Mouse (Mus musculus) bone marrow macrophage, adult 2 months (primary cell): ENCODE data around the gene Uso1. TPM values are rescaled to one million over a fixed set of nuclear protein-coding genes. Genes with fewer than 3 reads are reported as not detected.
"Not testable (repeated sequence)": the region's sequence is repeated elsewhere in the genome, so short reads cannot be mapped to it uniquely, and the experiment has no call there.

Experiments
- H3K27ac ChIP-seq: 2 replicates; pipeline ENCODE4 v1.5.1; 2012; ENCODE audit warnings: low read depth, low read length; ENCODE audit not compliant: insufficient read depth
- H3K4me1 ChIP-seq: 2 replicates; pipeline ENCODE4 v1.6.1; 2012; ENCODE audit warnings: low read length; ENCODE audit not compliant: control insufficient read depth, insufficient read depth
- H3K4me3 ChIP-seq: 2 replicates; pipeline ENCODE4 v1.5.1; 2012; ENCODE audit warnings: mild to moderate bottlenecking, low read length, moderate library complexity; ENCODE audit not compliant: insufficient read depth
- CTCF ChIP-seq: IDR thresholded peaks from 2 replicates; pipeline ENCODE4 v1.5.1; 2012; ENCODE audit warnings: low read depth, mild to moderate bottlenecking, low read length, moderate library complexity
- POLR2A ChIP-seq: IDR thresholded peaks from 2 replicates; pipeline ENCODE4 v1.6.1; 2012; ENCODE audit warnings: mild to moderate bottlenecking, low read depth, low read length, borderline replicate concordance
- polyA plus RNA-seq: library from polyadenylated mRNA; stranded (reverse); fragments of >200 nt; gene quantifications from 2 replicates; pipeline ENCODE4 v1.2.4, GENCODE M21; 2012; ENCODE audit not compliant: missing spikeins, insufficient read depth, insufficient read length

Uso1 gene
- polyA plus RNA-seq, 1 experiment: 44.4 TPM

DNA sequence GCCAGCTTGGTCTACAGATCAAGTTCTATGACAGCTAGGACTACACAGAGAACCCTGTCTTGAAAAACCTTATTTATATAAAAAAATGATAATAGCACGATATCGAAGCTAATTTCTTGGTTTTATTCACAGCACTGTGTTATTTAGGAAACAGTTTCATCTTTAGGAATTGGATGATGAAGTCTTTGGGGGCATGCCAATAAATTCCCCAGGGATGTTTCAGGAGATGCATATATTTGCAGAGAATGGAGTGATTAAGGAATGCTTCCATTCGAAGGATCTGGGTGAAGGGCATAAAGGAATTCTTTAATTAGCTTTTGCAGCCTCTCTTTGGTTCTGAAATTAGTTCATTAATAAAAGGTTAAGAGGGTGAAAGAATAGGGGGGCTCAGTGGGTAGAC, 12.3 kb upstream of the Uso1 start:
- TF ChIP-seq POLR2A: no peak
- no peak for TF ChIP-seq CTCF
- Histone ChIP-seq H3K4me1 (peaks cover 22% of the 10 kb centered on the region), H3K4me3 (no peak overlapping the region), H3K27ac (no peak overlapping the region)

GRCm38 (mm10) chr5:92127141-92127625, 10.6 kb upstream of the Uso1 start:
- Histone ChIP-seq H3K4me3 (peak overlapping the region; percentile 59), H3K27ac (peak overlapping the region; percentile 90)

GRCm38 (mm10) chr5:92127751-92128150, 10.0 kb upstream of the Uso1 start:
- peak overlapping the region; percentile 90 for H3K27ac ChIP-seq

More at GRCm38 (mm10) chr5:92127141-92127625, 10.6 kb upstream of the Uso1 start:
- H3K4me1 ChIP-seq: peaks cover 22% of the 10 kb centered on the region
- TF ChIP-seq POLR2A: no peak
- TF ChIP-seq CTCF: no peak

GRCm38 (mm10) chr5:92128570-92128969, 9.2 kb upstream of the Uso1 start:
- Histone ChIP-seq H3K27ac (peak overlapping the region; percentile 90), H3K4me3 (peak overlapping the region; percentile 59; the same call in 1 of the 2 replicates), H3K4me1 (peaks cover 22% of the 10 kb centered on the region)
- TF ChIP-seq CTCF (no peak), POLR2A (no peak)

More at GRCm38 (mm10) chr5:92127751-92128150, 10.0 kb upstream of the Uso1 start:
- Histone ChIP-seq H3K4me1 (peaks cover 22% of the 10 kb centered on the region), H3K4me3 (peak overlapping the region; percentile 59)
- TF ChIP-seq CTCF (no peak), POLR2A (no peak)

DNA sequence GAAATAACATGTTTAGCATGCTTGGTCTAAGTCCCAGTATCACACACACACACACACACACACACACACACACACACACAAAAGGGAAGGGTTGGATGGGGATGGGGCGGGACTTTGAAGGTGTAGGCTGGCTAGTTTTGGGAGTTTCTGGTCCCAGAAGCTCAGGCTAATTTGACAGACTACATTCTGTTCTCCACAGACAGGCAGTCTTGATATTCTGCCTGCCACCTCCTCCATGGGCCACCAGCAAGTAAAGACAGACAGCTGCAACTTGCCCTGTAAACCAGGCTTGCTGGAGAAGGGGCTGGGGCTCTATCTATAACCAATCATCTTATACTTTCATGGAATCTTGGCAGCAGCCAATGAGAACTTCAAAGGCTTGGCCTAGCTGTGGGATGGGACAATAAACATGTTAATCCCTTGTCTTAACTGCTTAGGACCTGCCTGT, 8.4 kb upstream of the Uso1 start:
- H3K27ac ChIP-seq: peak overlapping the region; percentile 12; the same call in 1 of the 2 replicates
- peaks cover 22% of the 10 kb centered on the region for H3K4me1 ChIP-seq
- TF ChIP-seq CTCF: no peak
- TF ChIP-seq POLR2A: no peak
- no peak overlapping the region for H3K4me3 ChIP-seq

GRCm38 (mm10) chr5:92130040-92130682, 7.6 kb upstream of the Uso1 start:
- peaks cover 22% of the 10 kb centered on the region for H3K4me1 ChIP-seq
- H3K4me3 ChIP-seq: no peak overlapping the region
- no peak overlapping the region for H3K27ac ChIP-seq
- TF ChIP-seq POLR2A: no peak
- TF ChIP-seq CTCF: no peak

- Histone ChIP-seq H3K4me1 (peaks cover 24% of the 10 kb centered on the region), H3K4me3 (no peak overlapping the region), H3K27ac (no peak overlapping the region)
- no peak for TF ChIP-seq POLR2A
- TF ChIP-seq CTCF: no peak
Observed at GRCm38 (mm10) chr5:92132127-92132526, 5.6 kb upstream of the Uso1 start.

DNA sequence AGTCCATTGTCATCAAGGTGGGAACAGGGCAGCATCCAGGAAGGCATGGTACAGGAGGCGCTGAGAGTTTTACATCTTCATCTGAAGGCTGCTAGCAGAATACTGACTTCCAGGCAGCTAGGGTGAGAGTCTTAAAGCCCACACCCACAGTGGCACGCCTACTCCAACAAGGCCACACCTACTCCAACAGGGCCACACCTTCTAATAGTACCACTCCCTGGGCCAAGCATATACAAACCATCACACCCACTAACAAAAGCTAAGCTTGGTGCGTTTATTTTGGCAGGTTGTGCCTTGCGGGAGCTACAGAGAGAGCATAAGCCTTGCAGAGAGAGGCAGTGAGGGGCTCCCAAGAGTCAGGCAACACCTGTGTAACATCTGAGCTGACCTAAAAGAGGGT, 4.7 kb upstream of the Uso1 start:
- not testable (repeated sequence) for H3K4me3 ChIP-seq, H3K27ac ChIP-seq
- H3K4me1 ChIP-seq: peaks cover 19% of the 10 kb centered on the region

- TF ChIP-seq POLR2A: no peak
- no peak for TF ChIP-seq CTCF
- peaks cover 16% of the 10 kb centered on the region for H3K4me1 ChIP-seq
Observed at GRCm38 (mm10) chr5:92134934-92135333, 2.8 kb upstream of the Uso1 start.

GRCm38 (mm10) chr5:92136536-92137238, 1.1 kb upstream of the Uso1 start:
- Histone ChIP-seq H3K4me1 (peaks cover 16% of the 10 kb centered on the region), H3K4me3 (peak overlapping the region; percentile 94), H3K27ac (no peak overlapping the region)
- no peak for TF ChIP-seq CTCF
- TF ChIP-seq POLR2A: no peak

More at GRCm38 (mm10) chr5:92134934-92135333, 2.8 kb upstream of the Uso1 start:
- Histone ChIP-seq H3K4me3 (no peak overlapping the region), H3K27ac (no peak overlapping the region)
